Mouse (Mus musculus) liver, postnatal 0 days (tissue): ENCODE data around the gene Coq6. TPM values are rescaled to one million over a fixed set of nuclear protein-coding genes. Genes with fewer than 3 reads are reported as not detected.

ENCODE experiments used
- ATAC-seq: fragments of 200-750 bp; cut with Nextera tagmentation; 2 replicates; pipeline ENCODE4 v1.8.0; 2017; ENCODE audit warnings: mild to moderate bottlenecking, moderate library complexity
- DNase-seq: peaks from one replicate; pipeline ENCODE4 v3.0.0-alpha.2; 2016
- H3K27ac ChIP-seq: fragments of 300-500 bp; sonication (generic); 2 replicates; pipeline ENCODE4 v1.5.1; 2014; ENCODE audit warnings: antibody characterized with exemption, moderate library complexity, mild to moderate bottlenecking, low read depth
- H3K27me3 ChIP-seq: fragments of 300-500 bp; sonication (generic); 2 replicates; pipeline ENCODE4 v1.6.1; 2014; ENCODE audit warnings: low read length, control low read depth, mixed read lengths; ENCODE audit not compliant: insufficient read depth
- H3K36me3 ChIP-seq: fragments of 300-500 bp; sonication (generic); replicated peaks from 2 replicates; pipeline ENCODE4 v1.6.1; 2014; ENCODE audit warnings: mild to moderate bottlenecking, control low read depth, low read length, moderate library complexity, mixed read lengths; ENCODE audit not compliant: insufficient read depth
- H3K4me1 ChIP-seq: fragments of 300-500 bp; sonication (generic); 2 replicates; pipeline ENCODE4 v1.6.1; 2014; ENCODE audit warnings: antibody characterized with exemption, mild to moderate bottlenecking, control low read depth; ENCODE audit not compliant: insufficient read depth
- H3K4me2 ChIP-seq: fragments of 300-500 bp; sonication (generic); 2 replicates; pipeline ENCODE4 v1.6.1; 2014; ENCODE audit warnings: low read depth, mild to moderate bottlenecking, low read length, moderate library complexity, mixed read lengths
- H3K4me3 ChIP-seq: fragments of 300-500 bp; sonication (generic); 2 replicates; pipeline ENCODE4 v1.5.1; 2014; ENCODE audit warnings: low read depth, low read length
- H3K9ac ChIP-seq: fragments of 300-500 bp; sonication (generic); replicated peaks from 2 replicates; pipeline ENCODE4 v1.6.1; 2014; ENCODE audit warnings: mild to moderate bottlenecking, moderate library complexity
- H3K9me3 ChIP-seq: fragments of 300-500 bp; sonication (generic); 2 replicates; pipeline ENCODE4 v1.6.1; 2016; ENCODE audit warnings: mild to moderate bottlenecking, control low read depth, low read length, mixed read lengths
- CTCF ChIP-seq: sonication (generic); IDR thresholded peaks from 2 replicates; pipeline ENCODE4 v1.5.1; 2016; ENCODE audit warnings: antibody characterized with exemption, low read depth
- EP300 ChIP-seq: IDR thresholded peaks from 2 replicates; pipeline ENCODE4 v1.6.1; 2016; ENCODE audit warnings: antibody characterized with exemption, low read depth, mild to moderate bottlenecking
- WGBS: fragments of 180-500 bp; shearing (Covaris S2); extraction: QIAGEN DNeasy Blood & Tissue Kit; methylation state at CpG from one replicate; pipeline ENCODE4 v1.1.7; 2014; ENCODE audit not compliant: insufficient replicate concordance; 5-methylcytosine and 5-hydroxymethylcytosine counted together
- polyA plus RNA-seq: library from polyadenylated mRNA; unstranded; fragments of >200 nt; fragmentation: Nextera tagmentation; extraction: Ambion mirVana; gene quantifications from 2 replicates; pipeline ENCODE4 v1.2.1, GENCODE M21; 2015

Gene Coq6
- polyA plus RNA-seq, 1 experiment from 2014 or later, result 18.7 TPM

- peaks cover 11% of the 10 kb centered on the region for H3K4me1 ChIP-seq
- H3K9me3 ChIP-seq, result no peaks in the 10 kb centered on the region
- H3K4me2 ChIP-seq, result no peak overlapping the region
- no peak overlapping the region for H3K27ac ChIP-seq
- no peak overlapping the region for H3K9ac ChIP-seq
- no peak for TF ChIP-seq EP300
- TF ChIP-seq CTCF, result no peak
- whole genome bisulfite sequencing, result 59% methylated on average over 4 of the region's 4 CpGs
- DNase-seq, result no peak
- H3K27me3 ChIP-seq, result no peaks in the 10 kb centered on the region
- ATAC-seq, result no peak
- H3K4me3 ChIP-seq, result no peak overlapping the region
- no peaks in the 10 kb centered on the region for H3K36me3 ChIP-seq
Measured at GRCm38 (mm10) chr12:84407259-84407658, 45.8 kb downstream of the Coq6 start.

- Histone ChIP-seq H3K4me1 (peaks cover 11% of the 10 kb centered on the region), H3K9me3 (no peaks in the 10 kb centered on the region), H3K27ac (peak overlapping the region; percentile 93), H3K36me3 (no peaks in the 10 kb centered on the region), H3K27me3 (no peaks in the 10 kb centered on the region), H3K4me3 (peak overlapping the region; percentile 76), H3K9ac (peak overlapping the region; percentile 80), H3K4me2 (peak overlapping the region; percentile 96)
- no peak for TF ChIP-seq EP300
- 0 out of 2 replicates have a peak, but pooled peaks have one; percentile 8 for TF ChIP-seq CTCF
- DNase-seq (peak; percentile 67), ATAC-seq (peak; percentile 66)
- WGBS, result 1% methylated on average over 45 of the region's 52 CpGs
Measured at GRCm38 (mm10) chr12:84407874-84408818, 46.7 kb downstream of the Coq6 start.

- peak; percentile 91 for DNase-seq
- no peaks in the 10 kb centered on the region for H3K36me3 ChIP-seq
- no peaks in the 10 kb centered on the region for H3K9me3 ChIP-seq
- peak; percentile 96 for ATAC-seq
- H3K27ac ChIP-seq, result peak within 1 kb of the TSS; percentile 93
- H3K9ac ChIP-seq, result peak within 1 kb of the TSS; percentile 80
- no peak for TF ChIP-seq CTCF
- H3K4me3 ChIP-seq, result peak within 1 kb of the TSS; percentile 76
- WGBS, result 2% methylated on average over 44 of the region's 63 CpGs
- H3K4me1 ChIP-seq, result peaks cover 11% of the 10 kb centered on the region
- H3K27me3 ChIP-seq, result no peaks in the 10 kb centered on the region
- peak within 1 kb of the TSS; percentile 96 for H3K4me2 ChIP-seq
Measured at GRCm38 (mm10) chr12:84408819-84409507, 47.5 kb downstream of the Coq6 start, which contains the start of the genes Entpd5 and Bbof1. Gene Entpd5, minus strand, starts transcription at chr12:84409029. Gene Bbof1, plus strand, starts transcription at chr12:84409071.

GRCm38 (mm10) chr12:84416834-84417604, 55.6 kb downstream of the Coq6 start, which contains the start of gene Rnf113a2:
Gene Rnf113a2, plus strand, starts transcription at chr12:84417196.
- peak within 1 kb of the TSS; percentile 89 for H3K4me2 ChIP-seq

GRCm38 (mm10) chr12:84417605-84417922, 56.1 kb downstream of the Coq6 start:
- peaks cover 8% of the 10 kb centered on the region for H3K4me1 ChIP-seq
- H3K4me2 ChIP-seq, result peak overlapping the region; percentile 89
- no peak for DNase-seq
- no peaks in the 10 kb centered on the region for H3K27me3 ChIP-seq
- H3K4me3 ChIP-seq, result peak overlapping the region; percentile 77
- peak overlapping the region; percentile 83 for H3K9ac ChIP-seq
- 36% methylated on average over 18 of the region's 18 CpGs for WGBS
- ATAC-seq, result no peak
- H3K27ac ChIP-seq, result peak overlapping the region; percentile 90
- no peaks in the 10 kb centered on the region for H3K9me3 ChIP-seq
- no peaks in the 10 kb centered on the region for H3K36me3 ChIP-seq
- TF ChIP-seq EP300 (no peak), CTCF (no peak)

More at GRCm38 (mm10) chr12:84416834-84417604, 55.6 kb downstream of the Coq6 start, which contains the start of gene Rnf113a2:
- H3K4me1 ChIP-seq, result peaks cover 8% of the 10 kb centered on the region
- H3K9ac ChIP-seq, result peak within 1 kb of the TSS; percentile 83
- H3K36me3 ChIP-seq, result no peaks in the 10 kb centered on the region
- H3K27me3 ChIP-seq, result no peaks in the 10 kb centered on the region
- TF ChIP-seq EP300 (no peak), CTCF (no peak)
- peak; percentile 97 for ATAC-seq
- H3K4me3 ChIP-seq, result peak within 1 kb of the TSS; percentile 77
- 3% methylated on average over 50 of the region's 50 CpGs for WGBS
- DNase-seq, result peak; percentile 90
- H3K9me3 ChIP-seq, result no peaks in the 10 kb centered on the region
- peak within 1 kb of the TSS; percentile 90 for H3K27ac ChIP-seq

Other genes starting within 250 kb of the Coq6 start
- 0.13 and 0.21 TPM in 2 replicates for gene Dnal1, start 247.3 kb upstream of the Coq6 start, polyA plus RNA-seq
- gene Pnma1, start 213.2 kb upstream of the Coq6 start, polyA plus RNA-seq, result 0.28 and 0.35 TPM in 2 replicates
- 2.6 and 2.8 TPM in 2 replicates for gene Elmsan1, start 142.8 kb upstream of the Coq6 start, polyA plus RNA-seq
- 28.0 and 30.2 TPM in 2 replicates for gene Ptgr2, start 76.4 kb upstream of the Coq6 start, polyA plus RNA-seq
- gene Zfp410, start 44.8 kb upstream of the Coq6 start, polyA plus RNA-seq, result 19.0 and 22.7 TPM in 2 replicates
- gene Fam161b, start 176 bp downstream of the Coq6 start, polyA plus RNA-seq, result 0.15 and 0.31 TPM in 2 replicates
- 23.5 and 24.8 TPM in 2 replicates for gene Entpd5, start 47.4 kb downstream of the Coq6 start, polyA plus RNA-seq
- 0.34 and 0.51 TPM in 2 replicates for gene Bbof1, start 47.4 kb downstream of the Coq6 start, polyA plus RNA-seq
- gene Rnf113a2, start 55.5 kb downstream of the Coq6 start, polyA plus RNA-seq, result 13.3 and 13.9 TPM in 2 replicates
- 98.3 and 99.4 TPM in 2 replicates for gene Aldh6a1, start 89.3 kb downstream of the Coq6 start, polyA plus RNA-seq
- gene Lin52, start 89.8 kb downstream of the Coq6 start, polyA plus RNA-seq, result 7.8 and 8.1 TPM in 2 replicates
- not detected in 2 replicates for gene Vsx2, start 208.1 kb downstream of the Coq6 start, polyA plus RNA-seq